Mouse (Mus musculus) duodenum, adult 2 months (tissue): Measurements from ENCODE around the gene Gucy2g. TPM values are rescaled to one million over a fixed set of nuclear protein-coding genes. Genes with fewer than 3 reads are reported as not detected.

ENCODE experiments used
- polyA plus RNA-seq: library from polyadenylated mRNA; depleted of rRNA; stranded (reverse); fragments of >200 nt; gene quantifications from 2 replicates; pipeline ENCODE4 v1.2.3, GENCODE M21; 2012; ENCODE audit warnings: low replicate concordance; rRNA removed

The Gucy2g gene
- polyA plus RNA-seq: 0.05 TPM in 1 of 2 replicates, not detected in the other

GRCm38 (mm10) chr19:55241186-55241645 lies at the start of gene Gucy2g:
Gene Gucy2g (minus strand): TSS chr19:55241236.

GRCm38 (mm10) chr19:55251383-55252124 lies 10.5 kb upstream of the Gucy2g start, which contains the start of gene Acsl5:
Gene Acsl5 (plus strand): TSS chr19:55251938.

GRCm38 (mm10) chr19:55180433-55180832 lies 60.6 kb downstream of the Gucy2g start, which contains the start of gene Tectb:
Gene Tectb (plus strand): TSS chr19:55180733.

Other genes starting within 250 kb of the Gucy2g start
- gene Gpam, start 114.0 kb downstream of the Gucy2g start, polyA plus RNA-seq: 3.3 and 5.0 TPM in 2 replicates
- not detected in 2 replicates for gene Tectb, start 60.5 kb downstream of the Gucy2g start, polyA plus RNA-seq
- gene Acsl5, start 10.7 kb upstream of the Gucy2g start, polyA plus RNA-seq: 95.7 and 171 TPM in 2 replicates
- gene Zdhhc6, start 74.8 kb upstream of the Gucy2g start, polyA plus RNA-seq: 4.4 and 4.9 TPM in 2 replicates
- 7.8 and 10.0 TPM in 2 replicates for gene Vti1a, start 75.1 kb upstream of the Gucy2g start, polyA plus RNA-seq